Mouse (Mus musculus) cerebellum, adult 8-10 months (tissue): ENCODE data around the gene Gm49711.
"Not testable (repeated sequence)": the region's sequence is repeated elsewhere in the genome, so short reads cannot be mapped to it uniquely, and the experiment has no call there.

Source experiments
- DNase-seq: peaks from one replicate; pipeline ENCODE4 v3.0.0; 2022

Gene Gm49711

GRCm38 (mm10) chr16:92195094-92195493, 137.0 kb downstream of the Gm49711 start:
- no peak for DNase-seq

GRCm38 (mm10) chr16:92196741-92197331, 138.7 kb downstream of the Gm49711 start:
- DNase-seq: no peak

GRCm38 (mm10) chr16:92200615-92201014, 142.5 kb downstream of the Gm49711 start:
- no peak for DNase-seq

GRCm38 (mm10) chr16:92203599-92203998, 145.5 kb downstream of the Gm49711 start:
- no peak for DNase-seq

GRCm38 (mm10) chr16:92209291-92209781, 151.2 kb downstream of the Gm49711 start:
- DNase-seq: no peak

- DNase-seq: not testable (repeated sequence)
Observed at GRCm38 (mm10) chr16:92210316-92210715, 152.2 kb downstream of the Gm49711 start.

GRCm38 (mm10) chr16:92213911-92214310, 155.8 kb downstream of the Gm49711 start:
- DNase-seq: not testable (repeated sequence)

GRCm38 (mm10) chr16:92215599-92216390, 157.7 kb downstream of the Gm49711 start:
- DNase-seq: no peak

- no peak for DNase-seq
Observed at GRCm38 (mm10) chr16:92220754-92221153, 162.6 kb downstream of the Gm49711 start.

GRCm38 (mm10) chr16:92228332-92228919, 170.3 kb downstream of the Gm49711 start:
- no peak for DNase-seq

GRCm38 (mm10) chr16:92230476-92230931, 172.4 kb downstream of the Gm49711 start:
- DNase-seq: no peak

- no peak for DNase-seq
Observed at GRCm38 (mm10) chr16:92234530-92234929, 176.4 kb downstream of the Gm49711 start.

GRCm38 (mm10) chr16:92235222-92235621, 177.1 kb downstream of the Gm49711 start:
- DNase-seq: no peak
